Mouse (Mus musculus): ENCODE measurements around the gene Armcx1.

DNA sequence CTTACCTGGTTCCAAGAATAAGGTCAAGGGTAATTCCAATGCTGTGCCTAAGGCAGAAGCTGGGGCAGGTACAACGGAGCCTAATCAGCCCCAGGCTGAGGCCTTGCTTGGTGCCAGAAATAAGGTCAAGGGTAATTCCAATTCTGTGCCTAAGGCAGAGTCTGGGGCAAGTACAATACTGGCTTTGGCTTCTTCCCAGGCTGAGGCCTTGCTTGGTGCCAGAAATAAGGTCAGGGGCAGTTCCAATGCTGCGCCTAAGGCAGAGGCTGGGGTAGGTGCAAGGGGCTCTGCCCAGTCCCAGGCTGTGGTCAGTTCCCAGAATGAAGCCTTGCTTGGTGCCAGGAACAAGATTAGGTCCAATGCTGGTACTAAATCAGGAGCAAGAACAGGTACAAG lies 26.2 kb upstream of the Armcx1 start:
- TF ChIP-seq POLR2A (IDR thresholded peaks at IDR 0.05; ENCODE audit: extremely low read depth, insufficient read depth, low read length) (no peak), CTCF (IDR thresholded peaks at IDR 0.05; ENCODE audit: extremely low read depth, insufficient read depth, low read length) (no peak)

All from cortical plate, adult 2 months (tissue).